Mouse (Mus musculus) adrenal gland, postnatal 36 days (tissue): Measurements from ENCODE around the gene Fscn2. TPM values are rescaled to one million over a fixed set of nuclear protein-coding genes. Genes with fewer than 3 reads are reported as not detected.
A peak's percentile ranks its signal among the peaks of the same experiment; 100 is the strongest.

Source experiments
- DNase-seq, 2 experiments: peaks; one replicate each; pipeline ENCODE4 v3.0.0; 2021; ENCODE audit warnings: mixed read lengths in 1 of 2
- long read RNA-seq, 2 experiments: library from polyadenylated mRNA; stranded (forward); transcript quantifications; one replicate each; pipeline ENCODE4 v2.0.0; 2021; ENCODE audit warnings: borderline sequencing depth in 2 of 2
- total RNA-seq, 2 experiments: library from RNA; stranded (reverse); gene quantifications; 2 replicates each; pipeline ENCODE4 v1.2.3; 2021

Gene Fscn2
- under 1 TPM in 1 of 2 experiments, not detected in 1; 0.59 TPM for total RNA-seq
- long read RNA-seq, experiment 1, partial matches to known transcripts = 0 of 3 reads
- long read RNA-seq, experiment 1, other reads (novel, unspliced or antisense) = 2 of 3 reads
- long read RNA-seq, experiment 2 = 0 reads

DNA sequence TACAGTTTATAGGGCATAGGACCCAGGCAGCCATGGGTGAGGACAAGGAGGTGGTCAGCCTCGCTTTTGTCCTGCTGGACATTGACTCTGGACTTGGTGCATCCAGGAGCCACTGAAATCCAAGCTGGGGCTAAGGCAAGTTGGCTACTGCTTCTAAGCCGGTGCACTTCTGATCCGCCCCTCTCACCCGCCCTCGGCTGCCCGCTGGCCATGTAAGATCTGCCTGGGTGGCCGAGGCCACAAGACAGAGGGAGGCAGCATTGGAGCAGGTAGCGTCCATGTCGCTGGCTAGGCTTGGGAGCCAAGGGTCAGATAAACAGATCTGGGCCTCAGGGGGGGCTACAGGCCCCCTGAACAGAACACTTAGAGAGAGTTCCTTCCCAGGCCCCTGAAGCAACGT is at the start of gene Fscn2:
Gene Fscn2, plus strand, starts transcription at position 240 of the 400 bp plus-strand sequence.
- DNase-seq = no peak

- no peak for DNase-seq
Measured at GRCm38 (mm10) chr11:120311561-120311960, 49.8 kb upstream of the Fscn2 start.

- DNase-seq = no peak
Measured at GRCm38 (mm10) chr11:120312069-120312468, 49.3 kb upstream of the Fscn2 start.

DNA sequence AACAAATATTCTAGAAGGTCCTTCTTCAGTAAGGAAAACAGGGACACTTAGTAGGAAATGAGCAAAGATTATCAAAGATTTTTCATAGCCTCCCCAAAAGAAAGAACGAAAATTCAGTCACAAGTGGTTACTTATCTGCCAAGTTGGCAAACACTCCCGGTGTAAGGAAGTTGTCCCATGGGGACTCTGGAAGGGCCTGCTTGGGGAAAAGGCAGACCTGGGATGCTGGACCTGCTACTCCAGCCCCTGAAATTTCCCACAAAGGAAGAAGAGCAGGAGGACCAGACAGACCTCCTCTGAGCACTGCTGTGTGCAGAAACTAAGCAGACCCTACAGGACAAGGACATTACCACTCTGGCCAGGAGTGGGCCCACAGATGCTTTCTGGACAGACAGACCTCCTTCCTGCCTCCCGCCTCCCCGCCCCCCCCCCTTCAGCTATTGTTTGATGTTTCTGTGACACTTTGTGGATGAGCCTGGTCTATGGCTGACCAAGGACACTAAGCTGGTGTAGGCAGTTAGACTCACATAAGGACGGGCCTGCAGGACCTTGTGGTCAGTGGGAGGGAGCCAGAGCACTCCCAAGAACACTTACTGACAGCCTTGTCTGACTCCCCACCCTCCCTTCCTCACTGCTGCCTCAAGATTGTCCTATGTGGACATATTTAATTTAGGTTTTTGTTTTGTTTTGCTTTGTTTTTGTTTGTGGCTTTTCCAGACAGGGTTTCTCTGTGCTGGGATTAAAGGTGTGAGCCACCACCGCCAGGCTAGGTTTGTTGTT is 47.2 kb upstream of the Fscn2 start:
- no peak for DNase-seq

GRCm38 (mm10) chr11:120314721-120315415 is 46.5 kb upstream of the Fscn2 start:
- no peak for DNase-seq

GRCm38 (mm10) chr11:120315416-120315761 is 45.9 kb upstream of the Fscn2 start:
- DNase-seq = no peak

DNA sequence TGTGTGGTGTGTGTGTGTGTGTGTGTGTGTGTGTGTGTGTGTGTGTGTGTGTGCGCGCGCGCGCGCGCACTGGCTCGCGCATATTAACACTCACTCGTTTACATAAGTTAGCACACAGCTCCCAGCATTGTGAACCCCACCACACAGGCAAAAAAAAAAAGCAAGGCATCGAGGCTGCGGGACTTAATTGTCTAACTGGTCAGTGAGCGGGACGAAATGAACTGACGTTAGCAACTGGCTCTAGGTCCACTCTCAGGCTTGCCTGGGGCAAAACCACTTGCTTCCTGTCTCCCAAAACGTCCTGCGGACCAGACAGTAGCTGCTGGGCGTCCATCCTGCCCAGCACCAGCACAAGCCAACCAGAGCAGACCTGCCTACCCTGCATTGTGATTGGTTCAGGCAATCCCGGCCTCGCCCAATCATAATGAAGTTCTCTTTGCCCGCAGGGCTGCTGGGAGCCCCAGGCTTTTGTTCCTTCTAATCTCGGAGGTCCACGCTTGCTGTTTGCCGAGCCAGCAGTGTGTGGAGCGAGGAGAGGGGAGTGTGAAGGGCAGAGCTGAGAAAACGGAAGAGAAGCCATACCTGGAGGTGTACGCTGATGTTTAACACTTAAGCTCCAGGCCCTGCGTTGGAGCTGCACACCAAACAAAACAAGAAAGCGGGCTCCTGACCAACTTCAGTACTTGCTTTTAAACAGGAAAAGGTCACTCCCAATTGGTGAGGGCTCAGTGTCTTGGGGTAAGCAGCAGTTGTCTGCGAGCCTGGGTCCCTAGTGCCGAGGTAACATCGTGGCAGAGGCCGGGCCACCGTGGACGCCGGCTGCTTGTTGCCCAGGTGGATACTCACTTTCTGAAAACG is 45.3 kb upstream of the Fscn2 start:
- DNase-seq = peak; percentile 92 to 95

DNA sequence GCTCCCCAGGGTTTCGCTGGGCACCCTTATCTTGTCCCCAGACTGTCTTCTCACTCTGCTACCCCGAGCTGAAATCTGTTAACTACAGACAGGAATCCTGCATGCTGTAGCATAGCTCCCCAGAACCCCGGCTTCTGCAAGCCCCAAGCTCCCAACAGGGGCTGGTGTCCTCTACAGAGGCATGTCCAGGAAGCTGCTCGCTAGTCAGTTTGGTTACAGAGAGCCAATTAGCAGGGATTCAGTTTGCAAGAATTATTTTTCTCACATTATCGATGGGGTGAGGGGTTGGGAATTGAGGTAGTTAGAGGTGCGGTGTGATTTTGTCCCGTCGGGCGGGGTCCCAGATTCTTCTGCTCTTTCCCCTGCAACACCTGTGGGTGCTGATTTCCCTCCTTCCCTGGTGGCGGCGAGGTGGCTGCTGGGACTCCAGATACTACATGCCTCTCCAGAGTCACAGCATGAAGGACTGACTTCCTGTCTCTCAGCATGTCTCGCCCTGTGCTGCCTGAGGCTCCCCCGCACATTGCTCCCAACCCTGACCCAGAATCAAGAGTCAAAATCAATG is 44.6 kb upstream of the Fscn2 start:
- peak in 1 of 2 experiments; percentile 51 for DNase-seq

DNA sequence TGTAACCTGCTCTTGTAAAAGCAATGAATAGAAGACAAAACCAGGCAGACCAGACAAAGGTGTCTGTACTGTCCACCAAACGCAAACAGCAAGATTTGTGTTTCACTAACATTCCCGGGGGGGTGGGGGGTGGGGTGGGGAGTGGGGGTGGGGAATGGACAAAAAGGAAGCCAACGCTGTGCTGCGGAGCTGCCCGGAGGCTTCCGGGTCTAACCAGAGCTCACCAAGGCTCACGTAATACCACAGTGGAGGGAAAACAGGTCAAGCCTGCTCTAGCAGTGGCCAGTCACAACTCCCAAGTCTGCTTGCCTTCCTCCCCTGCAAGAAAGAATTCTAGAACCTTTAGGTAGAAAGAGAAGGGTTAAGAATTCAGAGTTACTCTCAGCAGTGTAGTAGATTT is 43.9 kb upstream of the Fscn2 start:
- no peak for DNase-seq

GRCm38 (mm10) chr11:120319310-120319709 is 42.0 kb upstream of the Fscn2 start:
- DNase-seq = no peak

DNA sequence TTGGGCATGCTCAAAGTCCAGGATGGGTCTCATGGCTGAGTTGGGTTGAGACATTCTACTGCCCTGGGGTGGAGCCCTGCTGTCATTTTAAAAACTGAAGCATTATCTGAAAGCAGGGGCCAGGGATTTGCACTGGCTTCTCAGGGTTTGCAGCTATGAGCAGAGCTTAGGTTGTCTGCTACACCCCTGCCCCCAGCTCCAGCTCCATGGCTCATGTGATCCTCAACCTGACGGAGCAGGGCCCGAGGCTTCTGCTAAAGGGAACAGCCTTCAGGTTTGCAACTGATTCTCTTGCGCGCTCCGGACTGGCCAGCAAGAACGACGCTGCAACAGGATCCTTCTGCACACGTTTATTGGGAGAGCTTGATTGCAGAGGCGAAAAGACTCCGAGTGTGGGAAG is 41.2 kb upstream of the Fscn2 start:
- no peak for DNase-seq

GRCm38 (mm10) chr11:120335431-120336021 is 25.8 kb upstream of the Fscn2 start:
- DNase-seq = no peak

- DNase-seq = no peak
Measured at GRCm38 (mm10) chr11:120337447-120337846, 23.9 kb upstream of the Fscn2 start.

DNA sequence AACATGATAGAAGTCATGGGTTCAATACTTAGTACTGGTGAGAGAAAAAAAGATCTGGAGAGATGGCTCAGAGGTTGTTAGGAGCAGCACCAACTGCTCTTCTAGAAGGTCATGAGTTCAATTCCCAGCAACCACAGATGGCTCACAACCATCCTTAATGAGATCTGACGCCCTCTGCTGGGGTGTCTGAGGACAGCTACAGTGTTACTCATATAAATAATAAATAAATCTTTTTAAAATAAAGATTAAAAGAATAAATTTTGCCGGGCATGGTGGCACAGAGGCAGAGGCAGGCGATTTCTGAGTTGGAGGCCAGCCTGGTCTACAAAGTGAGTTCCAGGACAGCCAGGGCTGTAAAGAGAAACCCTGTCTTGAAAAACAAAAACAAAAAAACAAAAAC is 22.5 kb upstream of the Fscn2 start:
- DNase-seq = no peak

DNA sequence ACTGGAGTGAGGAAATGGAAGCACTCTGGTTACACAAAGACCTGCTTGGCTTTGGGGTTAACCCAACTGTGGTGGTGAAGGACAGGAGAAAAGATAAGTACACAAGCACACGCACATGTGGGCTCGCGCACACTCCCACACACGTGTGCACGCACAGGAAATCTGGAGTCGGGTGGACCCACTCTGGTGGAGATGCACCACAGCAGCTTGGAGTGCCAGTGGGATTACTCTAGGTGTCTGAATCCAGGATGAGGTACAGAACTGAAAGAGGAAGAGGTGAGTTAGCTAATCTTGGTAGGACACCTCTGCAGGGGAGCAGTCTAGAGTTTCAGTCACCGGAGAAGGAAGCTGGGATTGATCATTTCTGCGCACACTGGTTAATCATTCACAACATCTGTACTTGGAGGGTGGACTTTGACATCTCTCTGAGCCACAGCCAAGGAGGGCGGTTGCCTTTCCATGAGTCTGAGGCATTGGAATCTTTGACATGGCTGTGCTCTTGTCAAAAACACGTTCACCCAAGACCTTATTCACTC is 21.3 kb upstream of the Fscn2 start:
- no peak for DNase-seq

DNA sequence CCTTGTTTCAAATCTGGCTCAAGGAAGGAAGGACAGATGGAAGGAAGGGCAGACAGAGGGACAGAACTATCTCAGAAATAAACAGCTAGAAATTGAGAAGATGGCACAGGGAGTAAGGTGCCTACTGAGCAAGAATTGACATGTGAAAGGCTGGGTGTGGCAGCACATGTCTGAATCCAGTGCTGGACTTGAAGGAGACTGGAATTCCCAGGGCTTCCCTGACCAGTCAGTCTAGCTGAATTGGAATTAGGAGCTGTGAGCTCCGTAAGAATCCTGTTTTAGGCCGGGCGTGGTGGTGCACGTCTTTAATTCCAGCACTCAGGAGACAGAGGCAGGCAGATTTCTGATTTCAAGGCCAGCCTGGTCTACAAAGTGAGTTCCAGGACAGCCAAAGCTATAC is 19.7 kb upstream of the Fscn2 start:
- no peak for DNase-seq

DNA sequence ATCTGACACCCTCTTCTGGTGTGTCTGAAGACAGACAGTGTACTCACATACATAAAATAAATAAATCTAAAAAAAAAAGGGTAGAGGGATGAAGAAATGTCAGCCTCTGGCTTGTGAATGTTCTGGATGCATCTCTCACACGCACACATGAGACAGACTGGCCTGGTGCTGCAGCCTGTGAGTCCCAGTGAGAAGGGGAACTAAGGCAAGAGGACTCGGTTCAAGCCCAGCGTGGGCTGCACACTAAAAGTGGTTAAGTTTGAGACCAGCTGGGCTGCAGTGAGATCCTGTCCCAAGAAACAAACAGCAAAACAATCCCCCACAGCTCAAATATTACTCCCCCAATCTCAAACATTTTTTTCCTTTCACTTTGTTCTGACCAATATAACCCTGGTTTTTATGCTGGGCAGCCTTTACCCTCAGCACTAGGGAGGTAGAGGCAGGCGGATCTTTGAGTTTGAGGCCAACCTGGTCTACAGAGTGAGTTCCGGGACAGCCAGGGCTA is 18.6 kb upstream of the Fscn2 start:
- DNase-seq = no peak

GRCm38 (mm10) chr11:120343519-120344309 is 17.6 kb upstream of the Fscn2 start:
- no peak for DNase-seq

- no peak for DNase-seq
Measured at GRCm38 (mm10) chr11:120344310-120344920, 16.9 kb upstream of the Fscn2 start.
